Mouse (Mus musculus): ENCODE results near the gene Cyp51. TPM values are rescaled to one million over a fixed set of nuclear protein-coding genes. Genes with fewer than 3 reads are reported as not detected.

Cyp51 gene
- polyA plus RNA-seq (2012; rRNA removed) = 54.0 and 65.5 TPM in 2 replicates

DNA sequence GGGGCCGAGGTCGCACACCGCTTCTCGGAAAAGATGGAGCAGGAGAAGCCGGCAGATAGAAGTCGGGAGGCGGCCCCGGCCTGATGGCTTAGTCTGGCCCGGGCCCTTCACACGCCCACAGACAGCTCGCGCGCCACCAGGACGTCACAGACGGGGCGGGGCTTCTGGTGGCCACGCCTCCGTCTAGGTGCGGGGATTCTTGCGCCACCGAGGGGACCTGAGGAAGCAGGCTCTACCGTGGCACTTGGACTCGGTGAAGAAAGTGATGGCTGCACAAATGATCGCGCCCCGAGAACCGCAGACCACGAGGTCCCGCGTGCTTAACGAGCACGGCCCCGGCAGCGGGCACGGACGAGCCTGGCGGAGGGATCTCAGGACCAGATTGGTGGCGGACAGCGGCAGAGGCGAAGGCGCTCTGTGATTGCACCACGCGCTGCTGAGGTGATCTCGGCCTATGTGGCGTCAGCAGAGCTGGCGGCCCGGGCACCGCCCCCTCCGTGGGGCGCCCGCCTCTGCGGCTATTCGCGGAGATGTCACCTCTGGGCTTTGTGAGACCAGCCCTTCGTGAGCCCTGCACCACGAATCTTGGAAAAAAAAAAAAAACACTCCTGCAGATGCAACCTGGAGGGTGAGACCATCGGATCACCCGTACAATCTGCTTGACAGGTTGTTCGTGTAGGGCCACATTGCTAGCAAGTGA is at the start of gene Cyp51:
TSS of gene Cyp51 (minus strand) at position 406 of the 700 bp plus-strand sequence.

Other genes starting within 250 kb of the Cyp51 start
- 2.1 and 2.3 TPM in 2 replicates for gene Mterf1a, start 210.8 kb downstream of the Cyp51 start, polyA plus RNA-seq (2012; rRNA removed)
- gene Akap9, start 176.7 kb downstream of the Cyp51 start, polyA plus RNA-seq (2012; rRNA removed) = 7.4 and 9.1 TPM in 2 replicates
- 1.2 and 1.4 TPM in 2 replicates for gene Mterf1b, start 87.6 kb upstream of the Cyp51 start, polyA plus RNA-seq (2012; rRNA removed)

All from liver, embryonic 18 days (tissue).